ENCODE assay signal across 20 mouse cellular contexts in genomic region chr1:121462643-121463042, GRCm38 (mm10). TPM values are rescaled to one million over a fixed set of nuclear protein-coding genes. Genes with fewer than 3 reads are reported as not detected.
A peak's percentile ranks its signal among the peaks of the same experiment; 100 is the strongest.
DNase-seq lines count a peak whose midpoint lies in the region; ATAC-seq and TF ChIP-seq lines count a peak whose summit lies in the region.
"Had no signal": no experiment of that assay in that cellular context is flagged by ENCODE, and none has a peak within 500 bp of the region (broad histone marks: within the 10 kb centered on the region; RNA-seq: fewer than 3 reads in every experiment).

No protein-coding gene starts in this region.

- no peak overlapping the region for H3K4me3 ChIP-seq in intestine, embryonic 16.5 days (ENCODE audit: low read length)
- no peak overlapping the region for H3K4me3 ChIP-seq in intestine, embryonic 15.5 days (replicated peaks)
- H3K4me3 ChIP-seq in CH12.LX (replicated peaks in 1 of 3; ENCODE audit: low read depth in 2 of 3, low read length in 2 of 3, poor library complexity in 1 of 3): no peak overlapping the region
- no peak overlapping the region for H3K4me3 ChIP-seq in intestine, postnatal 0 days (ENCODE audit: low read depth, low read length)
- H3K4me3 ChIP-seq: embryonic facial prominence, embryonic 15.5 days; liver, embryonic 13.5 days; midbrain, embryonic 10.5 days had no signal

- H3K9ac ChIP-seq in intestine, embryonic 16.5 days (ENCODE audit: low read depth, low read length): no peak overlapping the region
- H3K9ac ChIP-seq in intestine, embryonic 15.5 days: no peak overlapping the region
- H3K9ac ChIP-seq in CH12.LX (ENCODE audit: insufficient read depth, low read depth): no peak overlapping the region
- no peak overlapping the region for H3K9ac ChIP-seq in intestine, postnatal 0 days (ENCODE audit: low read depth, low read length)
- H3K9ac ChIP-seq: embryonic facial prominence, embryonic 15.5 days; liver, embryonic 13.5 days; lung, embryonic 14.5 days had no signal

- dilution Hi-C loops in CH12.LX (cut with MboI; ENCODE audit: extremely low pct_ligation_motif_present, extremely low pct_unique_long_range_greater_than_20kb, low sequenced_read_pairs): no loop called here

- TF ChIP-seq RAD21 in CH12.LX (IDR thresholded peaks at IDR 0.05; ENCODE audit: low read depth, low read length): no peak

- H3K9me3 ChIP-seq in intestine, embryonic 16.5 days (ENCODE audit: control insufficient read depth, low read length): no peaks in the 10 kb centered on the region
- H3K9me3 ChIP-seq in intestine, embryonic 15.5 days: no peaks in the 10 kb centered on the region
- no peaks in the 10 kb centered on the region for H3K9me3 ChIP-seq in CH12.LX (replicated peaks; ENCODE audit: low read length)
- no peaks in the 10 kb centered on the region for H3K9me3 ChIP-seq in intestine, postnatal 0 days (ENCODE audit: control insufficient read depth)
- H3K9me3 ChIP-seq: embryonic facial prominence, embryonic 15.5 days; liver, embryonic 13.5 days; midbrain, embryonic 10.5 days had no signal

- H3K79me2 ChIP-seq in CH12.LX (replicated peaks; ENCODE audit: control insufficient read depth, extremely low read depth, insufficient read depth, poor library complexity, severe bottlenecking): no peaks in the 10 kb centered on the region

- no peaks in the 10 kb centered on the region for H3K27me3 ChIP-seq in intestine, embryonic 16.5 days (replicated peaks; ENCODE audit: control insufficient read depth, insufficient read depth, low read length)
- H3K27me3 ChIP-seq in intestine, embryonic 15.5 days (replicated peaks): no peaks in the 10 kb centered on the region
- no peaks in the 10 kb centered on the region for H3K27me3 ChIP-seq in CH12.LX (replicated peaks)
- H3K27me3 ChIP-seq in intestine, postnatal 0 days (replicated peaks; ENCODE audit: control insufficient read depth, insufficient read depth, low read length): no peaks in the 10 kb centered on the region
- H3K27me3 ChIP-seq in splenic B cell, adult 2 months (ENCODE audit: control insufficient read depth, insufficient read depth, low read length, poor library complexity, severe bottlenecking): no peaks in the 10 kb centered on the region
- H3K27me3 ChIP-seq: embryonic facial prominence, embryonic 15.5 days; liver, embryonic 13.5 days had no signal

- in situ Hi-C loops in CH12.LX (cut with MboI; ENCODE audit: low pct_ligation_motif_present, low pct_unique_long_range_greater_than_20kb, low sequenced_read_pairs): no loop called here

- 82% methylated on average over 1 of the region's 1 CpGs for WGBS in intestine, embryonic 16.5 days
- 65% methylated on average over 1 of the region's 1 CpGs for WGBS in intestine, embryonic 15.5 days
- 35% methylated on average over 1 of the region's 1 CpGs for WGBS in intestine, postnatal 0 days

- peaks cover 8% of the 10 kb centered on the region for H3K4me1 ChIP-seq in intestine, embryonic 16.5 days (ENCODE audit: control insufficient read depth, insufficient read depth, low read length)
- 0 out of 2 replicates have a peak, but pooled peaks cover 5% of the 10 kb centered on the region for H3K4me1 ChIP-seq in intestine, embryonic 15.5 days (replicated peaks)
- peaks cover 3 to 54% of the 10 kb centered on the region in 2 experiments; a peak in 3 of 4 replicates for H3K4me1 ChIP-seq in CH12.LX (ENCODE audit: control insufficient read depth in 1 of 2, insufficient read depth in 2 of 2)
- H3K4me1 ChIP-seq in intestine, postnatal 0 days (replicated peaks; ENCODE audit: control insufficient read depth, insufficient read depth, low read length): no peaks in the 10 kb centered on the region
- H3K4me1 ChIP-seq: liver, embryonic 13.5 days; midbrain, embryonic 10.5 days had no signal

- no peak overlapping the region for H3K4me2 ChIP-seq in intestine, embryonic 16.5 days (ENCODE audit: low read depth, low read length)
- H3K4me2 ChIP-seq in intestine, embryonic 15.5 days (replicated peaks): no peak overlapping the region
- H3K4me2 ChIP-seq in CH12.LX (ENCODE audit: insufficient read depth, low read depth, poor library complexity, severe bottlenecking): peak overlapping the region; percentile 8; the same call in 1 of the 2 replicates
- no peak overlapping the region for H3K4me2 ChIP-seq in intestine, postnatal 0 days (replicated peaks; ENCODE audit: low read depth)
- H3K4me2 ChIP-seq: embryonic facial prominence, embryonic 15.5 days; heart, embryonic 11.5 days; liver, embryonic 13.5 days; lung, embryonic 14.5 days had no signal

- peak; percentile 21 for DNase-seq in CH12.LX (ENCODE audit: extremely low read depth)
- DNase-seq in splenic B cell, adult 2 months (ENCODE audit: low read depth, low spot score): peak; percentile 42
- no peak for DNase-seq in cerebellum, adult 11-12 months
- no peak for DNase-seq in layer of hippocampus, adult 18-20 months (ENCODE audit: low spot score in 2 of 2)
- DNase-seq: cerebellum, adult 2 months; kidney, adult 18-20 months; liver, embryonic 13.5 days; lung, embryonic 14.5 days; lung, postnatal 36 days; right cerebral cortex, adult 18-20 months; right cerebral cortex, postnatal 4 days had no signal

- TF ChIP-seq EP300 in CH12.LX (IDR thresholded peaks at IDR 0.05; ENCODE audit: low read length): no peak

- peak overlapping the region; percentile 74 for H3K27ac ChIP-seq in intestine, embryonic 16.5 days (ENCODE audit: low read length)
- H3K27ac ChIP-seq in intestine, embryonic 15.5 days: no peak overlapping the region
- H3K27ac ChIP-seq in CH12.LX (ENCODE audit: insufficient read depth, low read depth): peak overlapping the region; percentile 68
- H3K27ac ChIP-seq in intestine, postnatal 0 days (ENCODE audit: low read depth, low read length): peak overlapping the region; percentile 85; the same call in 1 of the 2 replicates
- H3K27ac ChIP-seq: embryonic facial prominence, embryonic 15.5 days; hindbrain, postnatal 0 days; liver, embryonic 13.5 days; midbrain, embryonic 10.5 days had no signal

- ATAC-seq in intestine, embryonic 16.5 days: no peak
- ATAC-seq in intestine, embryonic 15.5 days: no peak
- no peak for ATAC-seq in intestine, postnatal 0 days
- ATAC-seq: forebrain, embryonic 14.5 days; hindbrain, postnatal 0 days; midbrain, embryonic 16.5 days had no signal

- TF ChIP-seq CTCF in CH12.LX (conservative IDR thresholded peaks at IDR 0.05 in 1 of 2, IDR thresholded peaks at IDR 0.05 in 1 of 2; ENCODE audit: low read depth in 2 of 2, low read length in 2 of 2): no peak
- no peak for TF ChIP-seq CTCF in intestine, postnatal 0 days (IDR thresholded peaks at IDR 0.05; ENCODE audit: low read depth)

- 0 out of 2 replicates have a peak, but pooled peaks cover 6% of the 10 kb centered on the region for H3K36me3 ChIP-seq in intestine, embryonic 16.5 days (ENCODE audit: control insufficient read depth, insufficient read depth, low read length)
- 0 out of 2 replicates have a peak, but pooled peaks cover 2% of the 10 kb centered on the region for H3K36me3 ChIP-seq in intestine, embryonic 15.5 days
- peaks cover 43 to 91% of the 10 kb centered on the region in 2 experiments for H3K36me3 ChIP-seq in CH12.LX (replicated peaks in 1 of 2; ENCODE audit: control insufficient read depth in 1 of 2, insufficient read depth in 1 of 2, low read length in 1 of 2)
- H3K36me3 ChIP-seq in intestine, postnatal 0 days (ENCODE audit: control insufficient read depth, insufficient read depth): peaks cover 39% of the 10 kb centered on the region
- H3K36me3 ChIP-seq in splenic B cell, adult 2 months (ENCODE audit: control insufficient read depth, insufficient read depth, low read length, poor library complexity, severe bottlenecking): peaks cover 2% of the 10 kb centered on the region; the same call in 1 of the 2 replicates

- no peak for TF ChIP-seq POLR2A in CH12.LX (IDR thresholded peaks at IDR 0.05; ENCODE audit: low read depth, low read length)

TF ChIP-seq in CH12.LX, 34 proteins besides CTCF, POLR2A, EP300 and RAD21:
- no peak for TF ChIP-seq ZNF384 (IDR thresholded peaks at IDR 0.05; ENCODE audit: low read depth, low read length)
- TF ChIP-seq SIN3A (IDR thresholded peaks at IDR 0.05; ENCODE audit: low read length): no peak
- TF ChIP-seq POLR2AphosphoS2 (IDR thresholded peaks at IDR 0.05; ENCODE audit: low read depth, low read length): no peak
- TF ChIP-seq HCFC1 (IDR thresholded peaks at IDR 0.05; ENCODE audit: low read depth, low read length): no peak
- TF ChIP-seq MAZ (IDR thresholded peaks at IDR 0.05; ENCODE audit: low read depth, low read length): no peak
- no peak for TF ChIP-seq JUND (conservative IDR thresholded peaks at IDR 0.05; ENCODE audit: low read depth, low read length)

RNA-seq across cellular contexts. Expression of gene Ccdc93, which starts 31.8 kb away (rescaled TPM):
- 10.7 and 11.5 TPM in 2 replicates for polyA plus RNA-seq in intestine, embryonic 16.5 days (2015; fragmentation: Nextera tagmentation; extraction: Ambion mirVana)
- 11.2 and 11.6 TPM in 2 replicates for polyA plus RNA-seq in intestine, embryonic 15.5 days (2015; fragmentation: Nextera tagmentation; extraction: Ambion mirVana)
- 21.0 and 21.2 TPM in 2 replicates for total RNA-seq in CH12.LX (2012; rRNA removed)
- total RNA-seq in CH12.LX (2014; rRNA removed): 23.7 and 25.0 TPM in 2 replicates
- 34.0 and 37.2 TPM in 2 replicates for polyA plus RNA-seq in CH12.LX (2012; ENCODE audit: insufficient read length, low read depth)
- polyA plus RNA-seq in intestine, postnatal 0 days (2015; fragmentation: Nextera tagmentation; extraction: Ambion mirVana): 8.2 and 10.1 TPM in 2 replicates
- total RNA-seq in layer of hippocampus, adult 18-20 months (2021): 10 to 100 TPM; 30.0 to 31.6 TPM

Comparison
In these comparisons a context has a peak if more than half of its experiments do, and no peak if none do; other contexts are left out.
1. DNase-seq: peak in CH12.LX (single experiment) and splenic B cell, adult 2 months (single experiment); none in cerebellum, adult 11-12 months (single experiment) and layer of hippocampus, adult 18-20 months (0 of 2).